Mouse (Mus musculus) intestine, embryonic 14.5 days (tissue): ENCODE data around the gene Ccnk. TPM values are rescaled to one million over a fixed set of nuclear protein-coding genes. Genes with fewer than 3 reads are reported as not detected.
A peak's percentile ranks its signal among the peaks of the same experiment; 100 is the strongest.

Source experiments
- ATAC-seq: fragments of 200-750 bp; cut with Nextera tagmentation; replicated peaks from 2 replicates; pipeline ENCODE4 v1.8.0; 2017; ENCODE audit warnings: low read depth, moderate number of reproducible peaks, moderate TSS enrichment, moderate library complexity; ENCODE audit not compliant: low FRiP score, low TSS enrichment
- DNase-seq: peaks from one replicate; pipeline ENCODE4 v3.0.0-alpha.2; 2018; ENCODE audit warnings: low spot score
- H3K27ac ChIP-seq: fragments of 300-500 bp; sonication (generic); 2 replicates; pipeline ENCODE4 v1.5.1; 2014; ENCODE audit warnings: low read depth, mild to moderate bottlenecking, control low read depth
- H3K27me3 ChIP-seq: fragments of 300-500 bp; sonication (generic); replicated peaks from 2 replicates; pipeline ENCODE4 v1.6.1; 2014; ENCODE audit warnings: low read length, control low read depth; ENCODE audit not compliant: control insufficient read depth, insufficient read depth
- H3K36me3 ChIP-seq: fragments of 300-500 bp; sonication (generic); 2 replicates; pipeline ENCODE4 v1.6.1; 2014; ENCODE audit warnings: low read length, control low read depth; ENCODE audit not compliant: control insufficient read depth, insufficient read depth
- H3K4me1 ChIP-seq: fragments of 300-500 bp; sonication (generic); replicated peaks from 2 replicates; pipeline ENCODE4 v1.6.1; 2014; ENCODE audit warnings: low read length, control low read depth, mixed read lengths; ENCODE audit not compliant: control insufficient read depth, insufficient read depth
- H3K4me2 ChIP-seq: fragments of 300-500 bp; sonication (generic); 2 replicates; pipeline ENCODE4 v1.6.1; 2014; ENCODE audit warnings: low read length
- H3K4me3 ChIP-seq: fragments of 300-500 bp; sonication (generic); 2 replicates; pipeline ENCODE4 v1.5.1; 2014; ENCODE audit warnings: low read depth, low read length, control low read depth, mixed read lengths
- H3K9ac ChIP-seq: fragments of 300-500 bp; sonication (generic); 2 replicates; pipeline ENCODE4 v1.6.1; 2014; ENCODE audit warnings: mild to moderate bottlenecking, low read length
- H3K9me3 ChIP-seq: fragments of 300-500 bp; sonication (generic); 2 replicates; pipeline ENCODE4 v1.6.1; 2016; ENCODE audit warnings: low read length, control low read depth; ENCODE audit not compliant: control insufficient read depth
- WGBS: fragments of 180-500 bp; shearing (Covaris S2); extraction: QIAGEN DNeasy Blood & Tissue Kit; methylation state at CpG from one replicate; pipeline ENCODE4 v1.1.7; 2014; 5-methylcytosine and 5-hydroxymethylcytosine counted together
- polyA plus RNA-seq: library from polyadenylated mRNA; unstranded; fragments of >200 nt; fragmentation: Nextera tagmentation; extraction: Ambion mirVana; gene quantifications from 2 replicates; pipeline ENCODE4 v1.2.1, GENCODE M21; 2014

The Ccnk gene
- polyA plus RNA-seq, result 4.7 and 5.1 TPM in 2 replicates

DNA sequence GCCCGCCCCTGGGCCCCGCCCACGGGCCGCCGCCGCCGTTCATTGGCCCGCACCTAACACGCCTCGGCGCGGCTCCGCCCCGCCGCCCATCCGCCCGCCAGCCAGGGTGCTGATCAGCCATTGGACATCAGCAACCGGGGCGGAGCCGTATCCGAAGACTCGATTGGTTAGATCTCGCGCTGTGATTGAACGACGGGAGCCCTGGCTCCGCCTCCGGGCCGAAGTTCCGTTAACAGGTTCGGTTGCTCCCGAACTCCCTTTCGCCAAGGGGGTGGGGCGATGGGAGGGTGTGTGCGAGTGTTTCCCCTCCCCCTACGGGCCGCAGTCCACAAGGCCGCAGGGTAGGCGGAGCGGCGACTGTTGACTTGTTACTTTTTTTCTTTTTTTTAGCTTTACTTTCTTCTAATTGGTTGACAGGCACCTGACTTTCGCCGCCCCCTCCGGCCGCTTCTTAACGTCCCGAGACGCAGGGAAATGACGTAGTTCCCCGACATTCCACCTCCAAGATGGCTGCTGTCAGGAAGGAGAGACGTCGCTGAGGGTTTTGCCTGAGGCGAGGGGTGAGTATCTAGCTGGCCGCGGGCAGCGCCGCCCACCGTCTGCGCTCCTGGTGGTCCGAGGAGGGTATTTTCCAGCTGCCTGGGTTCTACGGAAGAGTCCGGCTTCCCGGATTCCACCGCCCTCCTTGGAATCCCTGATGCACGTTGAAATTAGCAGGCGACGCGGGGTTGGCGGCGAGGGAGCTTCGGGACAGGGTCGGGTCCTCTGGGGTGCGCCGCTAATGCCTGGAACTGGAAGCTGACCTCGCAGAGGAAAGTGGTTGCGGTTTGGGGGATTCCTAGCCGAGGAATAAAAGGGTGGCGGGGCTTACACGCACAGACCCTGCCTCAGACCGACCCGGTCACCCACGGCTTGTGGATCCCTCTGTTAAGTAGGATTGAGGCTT, at the start of gene Ccnk:
Gene Ccnk, plus strand, starts transcription at position 259 of the 946 bp plus-strand sequence.
- Histone ChIP-seq H3K4me2 (peak within 1 kb of the TSS; percentile 97), H3K27ac (peak within 1 kb of the TSS; percentile 90), H3K4me1 (peaks cover 24% of the 10 kb centered on the region), H3K27me3 (no peaks in the 10 kb centered on the region), H3K9ac (peak within 1 kb of the TSS; percentile 92), H3K36me3 (peaks cover 31% of the 10 kb centered on the region), H3K4me3 (peak within 1 kb of the TSS; percentile 67), H3K9me3 (no peaks in the 10 kb centered on the region)
- WGBS, result under 1% methylated on average over 81 of the region's 82 CpGs
- peak; percentile 97 for DNase-seq
- ATAC-seq, result peak; percentile 99

DNA sequence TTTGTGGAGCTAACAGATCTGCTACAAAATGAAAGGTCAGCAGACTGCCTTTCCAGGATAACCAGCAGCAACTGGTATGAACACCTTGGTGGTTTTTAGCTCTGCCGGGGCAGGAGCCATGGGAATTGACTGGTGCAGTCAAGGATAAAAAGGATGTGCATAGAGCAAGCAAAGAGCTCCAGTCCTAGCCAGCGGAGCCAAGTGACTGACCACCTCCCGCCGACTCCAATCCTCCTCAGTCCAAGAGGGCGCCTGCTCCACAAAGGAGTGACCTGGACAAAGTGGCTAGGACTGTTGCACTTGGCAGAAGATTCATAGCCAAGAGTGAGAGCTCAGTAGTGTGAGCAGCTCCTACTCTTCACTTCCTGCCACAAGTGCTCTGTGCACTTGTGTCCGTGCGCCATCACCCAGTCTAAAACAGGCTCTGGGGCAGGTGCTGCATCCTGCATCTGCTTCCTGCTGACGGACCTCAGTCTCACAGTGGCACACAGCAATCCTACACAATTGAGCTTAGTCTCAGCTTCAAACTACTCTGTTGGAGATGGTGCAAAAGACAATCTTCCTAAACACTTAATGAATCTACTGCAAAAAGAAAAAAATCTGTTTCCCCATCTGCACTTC, 46.8 kb upstream of the Ccnk start:
- Histone ChIP-seq H3K36me3 (peaks cover 55% of the 10 kb centered on the region), H3K27ac (no peak overlapping the region), H3K4me1 (no peaks in the 10 kb centered on the region), H3K27me3 (no peaks in the 10 kb centered on the region), H3K4me2 (no peak overlapping the region), H3K9ac (no peak overlapping the region), H3K4me3 (no peak overlapping the region), H3K9me3 (no peaks in the 10 kb centered on the region)
- ATAC-seq (no peak), DNase-seq (no peak)
- 88% methylated on average over 8 of the region's 8 CpGs for WGBS

DNA sequence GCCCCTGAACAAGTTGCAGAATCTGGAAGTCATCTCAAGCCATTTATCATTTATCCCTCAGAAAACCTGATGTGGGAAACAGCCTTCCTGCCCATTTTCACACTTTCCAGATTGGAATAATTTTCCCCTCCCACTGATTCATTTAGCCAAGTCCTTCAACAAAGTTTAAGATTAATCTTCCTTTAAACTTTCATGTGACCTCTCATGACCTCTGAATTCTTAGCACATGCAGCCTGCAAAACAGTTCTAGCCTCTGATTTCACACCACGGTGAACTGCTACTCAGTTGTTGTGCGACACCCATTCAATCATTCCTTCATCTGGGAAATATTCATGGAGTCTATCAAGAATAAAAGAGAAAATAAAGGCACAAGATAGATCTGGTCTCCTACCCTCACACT, 46.2 kb upstream of the Ccnk start:
- DNase-seq, result no peak
- WGBS, result 73% methylated on average over 2 of the region's 2 CpGs
- H3K4me2 ChIP-seq, result no peak overlapping the region
- H3K9ac ChIP-seq, result no peak overlapping the region
- no peak for ATAC-seq
- no peaks in the 10 kb centered on the region for H3K9me3 ChIP-seq
- H3K27me3 ChIP-seq, result no peaks in the 10 kb centered on the region
- H3K4me1 ChIP-seq, result no peaks in the 10 kb centered on the region
- no peak overlapping the region for H3K4me3 ChIP-seq
- peaks cover 52% of the 10 kb centered on the region for H3K36me3 ChIP-seq
- no peak overlapping the region for H3K27ac ChIP-seq

GRCm38 (mm10) chr12:108135610-108136208, 43.7 kb upstream of the Ccnk start:
- Histone ChIP-seq H3K4me3 (no peak overlapping the region), H3K27ac (no peak overlapping the region), H3K27me3 (no peaks in the 10 kb centered on the region), H3K9ac (no peak overlapping the region), H3K36me3 (peaks cover 43% of the 10 kb centered on the region), H3K9me3 (no peaks in the 10 kb centered on the region), H3K4me2 (no peak overlapping the region), H3K4me1 (no peaks in the 10 kb centered on the region)
- WGBS, result 81% methylated on average over 6 of the region's 6 CpGs
- ATAC-seq (no peak), DNase-seq (no peak)

GRCm38 (mm10) chr12:108143624-108144498, 35.5 kb upstream of the Ccnk start:
- WGBS, result 88% methylated on average over 5 of the region's 5 CpGs
- H3K4me3 ChIP-seq, result no peak overlapping the region
- DNase-seq, result no peak

GRCm38 (mm10) chr12:108145198-108145597, 34.2 kb upstream of the Ccnk start:
- ATAC-seq, result no peak
- Histone ChIP-seq H3K36me3 (peaks cover 54% of the 10 kb centered on the region), H3K4me1 (no peaks in the 10 kb centered on the region), H3K4me2 (no peak overlapping the region), H3K4me3 (no peak overlapping the region), H3K9ac (no peak overlapping the region), H3K9me3 (no peaks in the 10 kb centered on the region), H3K27ac (no peak overlapping the region), H3K27me3 (no peaks in the 10 kb centered on the region)
- WGBS, result 95% methylated on average over 3 of the region's 3 CpGs
- no peak for DNase-seq

More at GRCm38 (mm10) chr12:108143624-108144498, 35.5 kb upstream of the Ccnk start:
- ATAC-seq, result no peak
- H3K36me3 ChIP-seq, result peaks cover 45% of the 10 kb centered on the region
- no peak overlapping the region for H3K27ac ChIP-seq
- H3K9ac ChIP-seq, result no peak overlapping the region
- no peaks in the 10 kb centered on the region for H3K27me3 ChIP-seq
- no peak overlapping the region for H3K4me2 ChIP-seq
- no peaks in the 10 kb centered on the region for H3K4me1 ChIP-seq
- no peaks in the 10 kb centered on the region for H3K9me3 ChIP-seq

- Histone ChIP-seq H3K4me3 (no peak overlapping the region), H3K9ac (no peak overlapping the region), H3K27me3 (no peaks in the 10 kb centered on the region), H3K27ac (no peak overlapping the region), H3K9me3 (no peaks in the 10 kb centered on the region), H3K36me3 (peaks cover 68% of the 10 kb centered on the region), H3K4me1 (no peaks in the 10 kb centered on the region), H3K4me2 (no peak overlapping the region)
- WGBS, result 72% methylated on average over 3 of the region's 3 CpGs
- ATAC-seq, result no peak
- DNase-seq, result no peak
Observed at GRCm38 (mm10) chr12:108149764-108150163, 29.6 kb upstream of the Ccnk start.

- no peaks in the 10 kb centered on the region for H3K4me1 ChIP-seq
- WGBS, result 93% methylated on average over 2 of the region's 2 CpGs
- H3K27me3 ChIP-seq, result no peaks in the 10 kb centered on the region
- no peak overlapping the region for H3K4me2 ChIP-seq
- no peak overlapping the region for H3K9ac ChIP-seq
- DNase-seq, result no peak
- H3K9me3 ChIP-seq, result no peaks in the 10 kb centered on the region
- H3K27ac ChIP-seq, result no peak overlapping the region
- H3K4me3 ChIP-seq, result no peak overlapping the region
- peaks cover 71% of the 10 kb centered on the region for H3K36me3 ChIP-seq
- ATAC-seq, result no peak
Observed at GRCm38 (mm10) chr12:108152743-108153142, 26.6 kb upstream of the Ccnk start.
